Mouse (Mus musculus) lung, embryonic 15.5 days (tissue): ENCODE results near the gene Sez6l. TPM values are rescaled to one million over a fixed set of nuclear protein-coding genes. Genes with fewer than 3 reads are reported as not detected.

Experiments
- ATAC-seq: fragments of 200-750 bp; cut with Nextera tagmentation; 2 replicates; pipeline ENCODE4 v1.8.0; 2017; ENCODE audit warnings: moderate number of reproducible peaks, borderline replicate concordance; ENCODE audit not compliant: low FRiP score, low TSS enrichment; ENCODE audit errors: extremely low read depth
- H3K27ac ChIP-seq: fragments of 300-500 bp; sonication (generic); 2 replicates; pipeline ENCODE4 v1.5.1; 2015; ENCODE audit warnings: moderate library complexity, mild to moderate bottlenecking, inconsistent platforms
- H3K27me3 ChIP-seq: fragments of 300-500 bp; sonication (generic); 2 replicates; pipeline ENCODE4 v1.6.1; 2015; ENCODE audit warnings: inconsistent platforms
- H3K36me3 ChIP-seq: fragments of 300-500 bp; sonication (generic); 2 replicates; pipeline ENCODE4 v1.6.1; 2015; ENCODE audit warnings: inconsistent platforms
- H3K4me1 ChIP-seq: fragments of 300-500 bp; sonication (generic); 2 replicates; pipeline ENCODE4 v1.6.1; 2015; ENCODE audit warnings: inconsistent platforms
- H3K4me2 ChIP-seq: fragments of 300-500 bp; sonication (generic); 2 replicates; pipeline ENCODE4 v1.6.1; 2015; ENCODE audit warnings: inconsistent platforms, mild to moderate bottlenecking, moderate library complexity
- H3K4me3 ChIP-seq: fragments of 300-500 bp; sonication (generic); 2 replicates; pipeline ENCODE4 v1.5.1; 2015; ENCODE audit warnings: mild to moderate bottlenecking, inconsistent platforms
- H3K9ac ChIP-seq: fragments of 300-500 bp; sonication (generic); 2 replicates; pipeline ENCODE4 v1.6.1; 2015; ENCODE audit warnings: inconsistent platforms
- H3K9me3 ChIP-seq: fragments of 300-500 bp; sonication (generic); 2 replicates; pipeline ENCODE4 v1.6.1; 2016; ENCODE audit warnings: inconsistent platforms
- WGBS: fragments of 180-500 bp; shearing (Covaris S2); methylation state at CpG from one replicate; pipeline ENCODE4 v1.1.7; 2015; 5-methylcytosine and 5-hydroxymethylcytosine counted together
- polyA plus RNA-seq: library from polyadenylated mRNA; unstranded; fragments of >200 nt; fragmentation: Nextera tagmentation; extraction: Ambion mirVana; gene quantifications from 2 replicates; pipeline ENCODE4 v1.2.1, GENCODE M21; 2015

The Sez6l gene
- polyA plus RNA-seq, 1 experiment from 2014 or later = 0.37 TPM

DNA sequence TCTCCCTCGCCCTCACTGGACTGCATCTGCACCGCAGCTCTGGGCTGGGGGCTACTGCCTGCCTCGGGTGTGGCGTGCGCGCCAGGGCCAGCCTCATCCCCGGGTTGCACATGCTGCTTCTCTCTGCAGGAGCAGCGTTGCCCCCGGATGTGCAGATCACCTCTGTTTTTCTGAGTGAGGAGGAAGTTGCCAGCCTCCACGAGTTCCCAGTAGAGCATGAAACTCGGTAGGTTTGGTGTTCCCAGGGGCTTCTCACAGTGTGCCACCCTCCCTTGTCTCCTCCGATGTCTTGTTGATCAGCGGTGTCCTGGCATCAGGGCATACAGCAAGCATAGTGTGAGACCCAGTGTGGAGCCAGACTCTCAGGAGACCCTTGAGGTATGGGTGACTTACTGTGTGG lies 207.7 kb downstream of the Sez6l start:
- Histone ChIP-seq H3K27me3 (no peaks in the 10 kb centered on the region), H3K4me1 (no peaks in the 10 kb centered on the region), H3K27ac (no peak overlapping the region), H3K9me3 (no peaks in the 10 kb centered on the region), H3K36me3 (peaks cover 35% of the 10 kb centered on the region), H3K4me2 (no peak overlapping the region), H3K4me3 (no peak overlapping the region), H3K9ac (no peak overlapping the region)
- no peak for ATAC-seq
- WGBS = 93% methylated on average over 13 of the region's 13 CpGs

Other genes with a start within 250 kb of the Sez6l start
- 45.7 and 47.2 TPM in 2 replicates for gene Srrd, start 234.1 kb downstream of the Sez6l start, polyA plus RNA-seq
- 26.3 and 31.1 TPM in 2 replicates for gene Hps4, start 234.1 kb downstream of the Sez6l start, polyA plus RNA-seq
- gene Gm6583, start 221.2 kb downstream of the Sez6l start, polyA plus RNA-seq = 0.10 and 0.23 TPM in 2 replicates
- 3.8 and 3.9 TPM in 2 replicates for gene Asphd2, start 182.3 kb downstream of the Sez6l start, polyA plus RNA-seq
- gene Gm6588, start 127.8 kb downstream of the Sez6l start, polyA plus RNA-seq = not detected in 2 replicates